Mouse (Mus musculus): ENCODE measurements at regions not wholly inside any gene's neighbourhood (a gene's known extent, or its start where the extent isn't known, plus 50 kb on each side); places are given as distances from the start of the nearest gene placed in this dataset.

DNA sequence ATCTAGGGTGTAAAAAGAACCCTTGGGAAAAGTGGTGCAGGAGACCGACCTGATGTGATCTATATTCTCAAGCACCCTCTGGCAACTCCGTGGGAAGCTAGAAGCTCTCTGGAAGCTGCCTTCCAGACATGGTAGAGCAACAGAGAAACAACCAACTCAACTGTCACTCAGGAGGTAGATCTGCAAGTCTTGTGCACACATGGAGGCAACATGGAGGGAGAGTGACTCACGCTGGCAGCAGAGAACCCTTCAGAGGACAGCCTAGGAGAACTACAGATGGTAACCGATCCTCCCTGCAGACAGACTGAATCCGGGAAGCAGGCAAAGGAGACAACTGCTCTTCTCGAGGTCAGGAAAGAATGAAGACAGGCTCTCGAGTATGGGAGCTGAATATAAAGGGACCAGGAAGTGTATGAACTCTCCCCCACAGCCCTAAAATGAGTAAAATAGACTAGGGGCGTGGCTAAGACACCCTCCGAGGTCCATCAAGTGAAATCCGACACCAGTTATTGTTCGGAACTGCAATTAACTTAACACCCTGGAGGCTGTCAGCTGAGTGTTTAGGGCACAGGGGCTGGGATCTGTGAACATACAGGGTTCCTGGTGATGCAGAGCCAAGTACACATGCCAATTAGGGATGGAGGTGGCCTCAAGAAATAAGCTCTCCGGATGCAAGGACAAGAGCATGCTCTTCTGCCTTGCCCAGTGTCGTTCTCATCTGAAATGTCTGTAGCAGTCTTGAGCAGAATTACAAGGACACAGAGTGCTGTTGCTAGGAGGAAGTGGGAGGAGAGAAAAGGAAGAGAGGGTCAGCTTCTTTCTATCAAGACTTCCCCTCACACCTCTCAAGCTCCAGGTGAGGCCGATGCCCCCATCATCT is 93.5 kb downstream of the Fam168b start:
- TF ChIP-seq CTCF (IDR thresholded peaks at IDR 0.05; ENCODE audit: borderline replicate concordance, insufficient read depth, low read depth, low read length) (no peak), POLR2A (IDR thresholded peaks at IDR 0.05; ENCODE audit: borderline replicate concordance, insufficient read depth, low read length) (no peak; the same call in 1 of the 2 replicates)
